ENCODE assay signal across 9 mouse cellular contexts in the genomic region with DNA sequence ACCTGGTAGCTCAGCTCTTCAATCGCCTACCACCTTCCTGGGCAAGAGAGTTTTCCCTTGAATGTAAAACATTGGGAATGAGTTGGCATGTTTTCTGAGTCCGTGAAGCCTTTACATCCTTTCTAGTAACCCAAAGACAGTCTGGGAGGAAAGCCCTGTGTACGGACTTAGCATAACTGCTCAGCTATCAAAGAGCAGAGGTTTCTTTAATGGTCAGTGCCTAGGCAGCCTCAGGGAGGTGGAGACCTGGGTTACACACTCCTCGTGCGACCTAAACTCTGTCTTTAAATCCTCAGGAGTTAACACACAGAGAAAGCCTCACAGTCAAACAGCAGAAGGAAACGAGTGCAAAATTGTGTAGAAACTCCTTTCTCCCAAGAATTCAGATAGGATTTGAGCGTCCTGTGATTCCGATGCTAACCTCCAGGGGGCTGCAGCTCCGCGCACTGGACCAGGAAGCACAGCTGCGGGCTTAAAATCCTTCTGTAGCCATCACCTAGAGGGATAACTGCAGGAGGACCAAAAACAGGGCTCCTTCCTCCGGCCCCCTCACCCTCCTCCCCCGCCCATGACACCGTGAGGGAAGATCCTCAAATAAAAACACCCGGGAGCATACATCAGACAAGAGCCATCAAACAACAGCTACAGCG. TPM values are rescaled to one million over a fixed set of nuclear protein-coding genes. Genes with fewer than 3 reads are reported as not detected.
DNase-seq lines count a peak whose midpoint lies in the region; ATAC-seq and TF ChIP-seq lines count a peak whose summit lies in the region.
"Had no signal": no experiment of that assay in that cellular context is flagged by ENCODE, and none has a peak within 500 bp of the region (broad histone marks: within the 10 kb centered on the region; RNA-seq: fewer than 3 reads in every experiment).

No protein-coding gene starts in this region.

- WGBS in forebrain, embryonic 10.5 days = 15% methylated on average over 16 of the region's 16 CpGs
- WGBS in lung, postnatal 0 days = 9% methylated on average over 16 of the region's 16 CpGs

- no peaks in the 10 kb centered on the region for H3K9me3 ChIP-seq in ES-Bruce4 (replicated peaks; ENCODE audit: control insufficient read depth, insufficient read depth, low read length, poor library complexity, severe bottlenecking)
- H3K9me3 ChIP-seq in forebrain, embryonic 10.5 days = no peaks in the 10 kb centered on the region
- no peaks in the 10 kb centered on the region for H3K9me3 ChIP-seq in lung, postnatal 0 days (ENCODE audit: low read length)

- H3K4me2 ChIP-seq in lung, postnatal 0 days (replicated peaks; ENCODE audit: low read depth, low read length) = no peak overlapping the region

- peak; percentile 71 for DNase-seq in forebrain, embryonic 10.5 days (ENCODE audit: extremely low spot score, low spot score)
- DNase-seq in heart, postnatal 4 days = peak; percentile 76
- DNase-seq in layer of hippocampus, adult 2 months (ENCODE audit: low spot score in 2 of 2) = peak; percentile 28 to 61
- DNase-seq in lung, postnatal 0 days (ENCODE audit: low spot score) = peak; percentile 65
- DNase-seq in retina, postnatal 1 day = peak; percentile 71
- DNase-seq in T-cell, adult 2 months (ENCODE audit: low spot score) = no peak

- TF ChIP-seq EP300 in ES-Bruce4 (IDR thresholded peaks at IDR 0.05; ENCODE audit: insufficient read depth, low read depth, low read length) = no peak
- TF ChIP-seq EP300 in lung, postnatal 0 days (IDR thresholded peaks at IDR 0.05) = no peak

- no peak for ATAC-seq in lung, postnatal 0 days

- no peak overlapping the region for H3K9ac ChIP-seq in ES-Bruce4 (ENCODE audit: low read depth, poor library complexity, severe bottlenecking)
- H3K9ac ChIP-seq in lung, postnatal 0 days (replicated peaks; ENCODE audit: low read depth) = no peak overlapping the region

- peak; percentile 63 for TF ChIP-seq CTCF in ES-Bruce4 (IDR thresholded peaks at IDR 0.05; ENCODE audit: low read depth, low read length)
- TF ChIP-seq CTCF in bone marrow macrophage, adult 2 months (IDR thresholded peaks at IDR 0.05; ENCODE audit: low read depth, low read length) = peak; percentile 50
- peak; percentile 92 for TF ChIP-seq CTCF in layer of hippocampus, adult 2 months (conservative IDR thresholded peaks at IDR 0.05)
- peak; percentile 79 for TF ChIP-seq CTCF in lung, postnatal 0 days (IDR thresholded peaks at IDR 0.05)

- H3K4me3 ChIP-seq in ES-Bruce4 (ENCODE audit: low read depth, low read length) = no peak overlapping the region
- no peak overlapping the region for H3K4me3 ChIP-seq in bone marrow macrophage, adult 2 months (ENCODE audit: insufficient read depth, low read length)
- H3K4me3 ChIP-seq in forebrain, embryonic 10.5 days = peak overlapping the region; percentile 25
- no peak overlapping the region for H3K4me3 ChIP-seq in layer of hippocampus, adult 2 months
- no peak overlapping the region for H3K4me3 ChIP-seq in lung, postnatal 0 days (ENCODE audit: low read depth, low read length)

- H3K4me1 ChIP-seq in ES-Bruce4 (ENCODE audit: control insufficient read depth, insufficient read depth, low read length) = no peaks in the 10 kb centered on the region
- no peaks in the 10 kb centered on the region for H3K4me1 ChIP-seq in bone marrow macrophage, adult 2 months (ENCODE audit: control insufficient read depth, insufficient read depth, low read length)
- H3K4me1 ChIP-seq in forebrain, embryonic 10.5 days = peaks cover 7% of the 10 kb centered on the region
- no peaks in the 10 kb centered on the region for H3K4me1 ChIP-seq in lung, postnatal 0 days (ENCODE audit: insufficient read depth, low read depth, low read length)

- 0 out of 2 replicates have a peak, but pooled peaks cover 2% of the 10 kb centered on the region for H3K27me3 ChIP-seq in ES-Bruce4 (ENCODE audit: control insufficient read depth, insufficient read depth, low read length, poor library complexity, severe bottlenecking)
- no peaks in the 10 kb centered on the region for H3K27me3 ChIP-seq in forebrain, embryonic 10.5 days (ENCODE audit: poor library complexity, severe bottlenecking)
- no peaks in the 10 kb centered on the region for H3K27me3 ChIP-seq in lung, postnatal 0 days (replicated peaks; ENCODE audit: insufficient read depth, low read length)

- H3K27ac ChIP-seq in ES-Bruce4 (ENCODE audit: insufficient read depth, low read length) = no peak overlapping the region
- H3K27ac ChIP-seq in bone marrow macrophage, adult 2 months (ENCODE audit: insufficient read depth, low read depth, low read length) = no peak overlapping the region
- no peak overlapping the region for H3K27ac ChIP-seq in forebrain, embryonic 10.5 days
- no peak overlapping the region for H3K27ac ChIP-seq in layer of hippocampus, adult 2 months
- no peak overlapping the region for H3K27ac ChIP-seq in lung, postnatal 0 days (ENCODE audit: low read length)

- H3K36me3 ChIP-seq in ES-Bruce4 (ENCODE audit: control insufficient read depth, insufficient read depth, low read length, poor library complexity, severe bottlenecking) = no peaks in the 10 kb centered on the region
- no peaks in the 10 kb centered on the region for H3K36me3 ChIP-seq in forebrain, embryonic 10.5 days (replicated peaks)
- H3K36me3 ChIP-seq in lung, postnatal 0 days (ENCODE audit: insufficient read depth, low read length) = no peaks in the 10 kb centered on the region

- no peak for TF ChIP-seq POLR2A in ES-Bruce4 (IDR thresholded peaks at IDR 0.05; ENCODE audit: insufficient read depth, low read length)
- TF ChIP-seq POLR2A in bone marrow macrophage, adult 2 months (IDR thresholded peaks at IDR 0.05; ENCODE audit: borderline replicate concordance, low read depth, low read length) = no peak

RNA-seq across cellular contexts. Expression of a gene that starts 14.0 kb away (rescaled TPM):
- not detected in 2 replicates for polyA plus RNA-seq in ES-Bruce4 (2011; ENCODE audit: insufficient read depth, insufficient read length, low read depth, missing spikeins)
- not detected in 2 replicates for polyA plus RNA-seq in bone marrow macrophage, adult 2 months (2012; ENCODE audit: insufficient read depth, insufficient read length, missing spikeins)
- polyA plus RNA-seq in forebrain, embryonic 10.5 days (2016; fragmentation: Nextera tagmentation; extraction: Ambion mirVana) = not detected in 2 replicates
- not detected for total RNA-seq in heart, postnatal 4 days (2021)
- not detected for total RNA-seq in layer of hippocampus, adult 2 months (2021)
- not detected in 2 replicates for polyA plus RNA-seq in lung, postnatal 0 days (2015; fragmentation: Nextera tagmentation; extraction: Ambion mirVana)
- polyA plus RNA-seq: large intestine, adult 2 months had no signal

RNA-seq across cellular contexts. Expression of a gene that starts 15.2 kb away (rescaled TPM):
- not detected in 2 replicates for polyA plus RNA-seq in ES-Bruce4 (2011; ENCODE audit: insufficient read depth, insufficient read length, low read depth, missing spikeins)
- polyA plus RNA-seq in bone marrow macrophage, adult 2 months (2012; ENCODE audit: insufficient read depth, insufficient read length, missing spikeins) = not detected in 2 replicates
- not detected in 2 replicates for polyA plus RNA-seq in forebrain, embryonic 10.5 days (2016; fragmentation: Nextera tagmentation; extraction: Ambion mirVana)
- total RNA-seq in heart, postnatal 4 days (2021) = not detected
- not detected for total RNA-seq in layer of hippocampus, adult 2 months (2021)
- not detected in 2 replicates for polyA plus RNA-seq in lung, postnatal 0 days (2015; fragmentation: Nextera tagmentation; extraction: Ambion mirVana)
- polyA plus RNA-seq: large intestine, adult 2 months had no signal

RNA-seq across cellular contexts. Expression of a gene that starts 18.6 kb away (rescaled TPM):
- not detected in 2 replicates for polyA plus RNA-seq in ES-Bruce4 (2011; ENCODE audit: insufficient read depth, insufficient read length, low read depth, missing spikeins)
- not detected in 2 replicates for polyA plus RNA-seq in bone marrow macrophage, adult 2 months (2012; ENCODE audit: insufficient read depth, insufficient read length, missing spikeins)
- polyA plus RNA-seq in forebrain, embryonic 10.5 days (2016; fragmentation: Nextera tagmentation; extraction: Ambion mirVana) = not detected in 2 replicates
- total RNA-seq in heart, postnatal 4 days (2021) = not detected
- not detected for total RNA-seq in layer of hippocampus, adult 2 months (2021)
- polyA plus RNA-seq in lung, postnatal 0 days (2015; fragmentation: Nextera tagmentation; extraction: Ambion mirVana) = not detected in 2 replicates
- polyA plus RNA-seq: large intestine, adult 2 months had no signal

RNA-seq across cellular contexts. Expression of a gene that starts 26.2 kb away (rescaled TPM):
- polyA plus RNA-seq in ES-Bruce4 (2011; ENCODE audit: insufficient read depth, insufficient read length, low read depth, missing spikeins) = not detected in 2 replicates
- not detected in 2 replicates for polyA plus RNA-seq in bone marrow macrophage, adult 2 months (2012; ENCODE audit: insufficient read depth, insufficient read length, missing spikeins)
- polyA plus RNA-seq in forebrain, embryonic 10.5 days (2016; fragmentation: Nextera tagmentation; extraction: Ambion mirVana) = not detected in 2 replicates
- total RNA-seq in heart, postnatal 4 days (2021) = not detected
- total RNA-seq in layer of hippocampus, adult 2 months (2021) = not detected
- 0.36 TPM in 1 of 2 replicates, not detected in the other for polyA plus RNA-seq in lung, postnatal 0 days (2015; fragmentation: Nextera tagmentation; extraction: Ambion mirVana)
- polyA plus RNA-seq: large intestine, adult 2 months had no signal

RNA-seq across cellular contexts. Expression of a gene that starts 35.8 kb away (rescaled TPM):
- not detected in 2 replicates for polyA plus RNA-seq in ES-Bruce4 (2011; ENCODE audit: insufficient read depth, insufficient read length, low read depth, missing spikeins)
- not detected in 2 replicates for polyA plus RNA-seq in bone marrow macrophage, adult 2 months (2012; ENCODE audit: insufficient read depth, insufficient read length, missing spikeins)
- polyA plus RNA-seq in forebrain, embryonic 10.5 days (2016; fragmentation: Nextera tagmentation; extraction: Ambion mirVana) = not detected in 2 replicates
- not detected for total RNA-seq in heart, postnatal 4 days (2021)
- total RNA-seq in layer of hippocampus, adult 2 months (2021) = not detected
- not detected in 2 replicates for polyA plus RNA-seq in lung, postnatal 0 days (2015; fragmentation: Nextera tagmentation; extraction: Ambion mirVana)
- polyA plus RNA-seq: large intestine, adult 2 months had no signal
